Mouse (Mus musculus) midbrain, embryonic 15.5 days (tissue): ENCODE data around the gene Ocm. TPM values are rescaled to one million over a fixed set of nuclear protein-coding genes. Genes with fewer than 3 reads are reported as not detected.

Experiments used
- ATAC-seq: fragments of 200-750 bp; cut with Nextera tagmentation; replicated peaks from 2 replicates; pipeline ENCODE4 v1.8.0; 2017; ENCODE audit warnings: moderate TSS enrichment
- H3K27ac ChIP-seq: fragments of 300-500 bp; sonication (generic); 2 replicates; pipeline ENCODE4 v1.5.1; 2015; ENCODE audit warnings: mild to moderate bottlenecking, inconsistent platforms
- H3K27me3 ChIP-seq: fragments of 300-500 bp; sonication (generic); replicated peaks from 2 replicates; pipeline ENCODE4 v1.6.1; 2015; ENCODE audit warnings: inconsistent platforms
- H3K36me3 ChIP-seq: fragments of 300-500 bp; sonication (generic); replicated peaks from 2 replicates; pipeline ENCODE4 v1.6.1; 2015; ENCODE audit warnings: inconsistent platforms
- H3K4me1 ChIP-seq: fragments of 300-500 bp; sonication (generic); 2 replicates; pipeline ENCODE4 v1.6.1; 2015; ENCODE audit warnings: inconsistent platforms
- H3K4me2 ChIP-seq: fragments of 300-500 bp; sonication (generic); 2 replicates; pipeline ENCODE4 v1.6.1; 2015; ENCODE audit warnings: inconsistent platforms, mild to moderate bottlenecking, moderate library complexity
- H3K4me3 ChIP-seq: fragments of 300-500 bp; sonication (generic); 2 replicates; pipeline ENCODE4 v1.5.1; 2015; ENCODE audit warnings: mild to moderate bottlenecking, inconsistent platforms
- H3K9ac ChIP-seq: fragments of 300-500 bp; sonication (generic); 2 replicates; pipeline ENCODE4 v1.6.1; 2015; ENCODE audit warnings: mild to moderate bottlenecking, inconsistent platforms
- H3K9me3 ChIP-seq: fragments of 300-500 bp; sonication (generic); 2 replicates; pipeline ENCODE4 v1.6.1; 2016; ENCODE audit warnings: inconsistent platforms
- WGBS: fragments of 180-500 bp; shearing (Covaris S2); methylation state at CpG from one replicate; pipeline ENCODE4 v1.1.7; 2015; ENCODE audit warnings: mixed read lengths; 5-methylcytosine and 5-hydroxymethylcytosine counted together
- polyA plus RNA-seq: library from polyadenylated mRNA; unstranded; fragments of >200 nt; fragmentation: Nextera tagmentation; extraction: Ambion mirVana; gene quantifications from 2 replicates; pipeline ENCODE4 v1.2.1, GENCODE M21; 2015

Ocm gene
- polyA plus RNA-seq, 1 experiment from 2014 or later = not detected

- H3K4me1 ChIP-seq = no peaks in the 10 kb centered on the region
These were observed 53.8 kb downstream of the Ocm start for GRCm38 (mm10) chr5:143972628-143973027.

More at GRCm38 (mm10) chr5:143972628-143973027, 53.8 kb downstream of the Ocm start:
- Histone ChIP-seq H3K36me3 (no peaks in the 10 kb centered on the region), H3K4me2 (no peak overlapping the region), H3K27me3 (no peaks in the 10 kb centered on the region), H3K4me3 (no peak overlapping the region), H3K9ac (no peak overlapping the region), H3K27ac (no peak overlapping the region), H3K9me3 (no peaks in the 10 kb centered on the region)
- no peak for ATAC-seq
- 80% methylated on average over 3 of the region's 3 CpGs for WGBS

Other genes starting within 250 kb of the Ocm start
- gene Eif2ak1, start 208.9 kb downstream of the Ocm start, polyA plus RNA-seq = 46.1 and 46.8 TPM in 2 replicates
- gene Ankrd61, start 129.0 kb downstream of the Ocm start, polyA plus RNA-seq = 0.51 and 0.63 TPM in 2 replicates
- 79.5 and 88.3 TPM in 2 replicates for gene Aimp2, start 116.8 kb downstream of the Ocm start, polyA plus RNA-seq
- gene Pms2, start 116.7 kb downstream of the Ocm start, polyA plus RNA-seq = 27.4 and 27.6 TPM in 2 replicates
- gene Gm42421, start 98.5 kb downstream of the Ocm start, polyA plus RNA-seq = 1.8 and 3.7 TPM in 2 replicates
- gene Rsph10b, start 93.6 kb downstream of the Ocm start, polyA plus RNA-seq = 4.0 and 5.3 TPM in 2 replicates
- gene Ccz1, start 11.8 kb downstream of the Ocm start, polyA plus RNA-seq = 75.2 and 77.7 TPM in 2 replicates
- gene Lmtk2, start 73.8 kb upstream of the Ocm start, polyA plus RNA-seq = 10.1 and 10.4 TPM in 2 replicates
- gene Bhlha15, start 163.6 kb upstream of the Ocm start, polyA plus RNA-seq = 0.05 and 0.06 TPM in 2 replicates
- gene Tecpr1, start 196.9 kb upstream of the Ocm start, polyA plus RNA-seq = 53.6 and 56.0 TPM in 2 replicates
- gene Bri3, start 217.8 kb upstream of the Ocm start, polyA plus RNA-seq = 108 and 113 TPM in 2 replicates